ENCODE assay signal across 8 mouse cellular contexts in the genomic region with DNA sequence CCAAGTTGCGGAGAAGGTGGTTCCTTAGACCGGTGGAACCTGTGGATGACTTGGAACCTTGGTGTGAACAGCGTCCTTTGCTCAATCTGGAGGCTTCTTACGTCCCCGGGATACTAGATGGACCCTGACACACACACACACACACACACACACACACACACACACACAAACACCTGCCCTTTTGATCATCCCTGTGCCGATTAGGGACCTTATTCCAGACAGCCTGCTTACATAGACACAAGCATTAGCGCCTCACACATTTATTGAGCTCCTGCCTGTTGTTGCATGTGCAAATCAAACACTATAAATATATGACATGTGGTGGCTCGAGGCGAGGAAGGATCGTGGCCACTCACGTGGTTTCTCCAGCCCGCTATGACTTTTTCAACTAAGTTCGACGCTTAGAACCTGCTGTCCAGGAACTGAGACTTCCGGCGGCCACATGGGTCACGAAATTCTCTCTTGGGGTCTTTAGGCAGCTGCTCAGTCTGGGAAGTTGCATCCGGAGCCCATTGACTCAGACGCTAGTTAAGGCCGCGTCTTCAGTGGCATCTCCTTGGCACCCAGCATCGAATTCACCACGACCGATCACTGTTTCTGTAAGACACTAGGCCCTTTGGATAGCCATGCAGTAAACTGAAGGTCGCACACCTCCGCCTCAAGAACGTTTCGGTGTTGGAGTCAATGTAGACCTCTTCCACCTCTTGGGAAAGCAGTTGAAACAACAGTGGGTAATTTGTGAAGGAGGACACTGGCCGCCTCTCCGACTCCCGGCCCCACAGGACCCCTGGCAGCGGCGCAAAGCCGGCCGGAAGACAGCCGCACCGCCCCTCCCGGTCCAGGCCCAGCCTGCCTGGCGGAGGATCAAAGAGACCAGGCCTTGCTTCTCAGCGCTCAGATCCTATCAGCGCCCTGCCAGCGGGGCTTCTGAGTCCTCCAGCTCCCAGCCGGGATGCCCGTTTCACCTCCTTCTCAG. TPM values are rescaled to one million over a fixed set of nuclear protein-coding genes. Genes with fewer than 3 reads are reported as not detected.
DNase-seq lines count a peak whose midpoint lies in the region; ATAC-seq and TF ChIP-seq lines count a peak whose summit lies in the region.

No protein-coding gene starts in this region.

- DNase-seq in embryo, embryonic 10 days (ENCODE audit: low spot score), result peak; percentile 80
- peak; percentile 74 to 77 for DNase-seq in heart, adult 2 months
- DNase-seq in natural killer cell, adult 2 months (ENCODE audit: low spot score in 2 of 2), result no peak

- no peak for TF ChIP-seq EP300 in heart, adult 2 months (IDR thresholded peaks at IDR 0.05; ENCODE audit: insufficient read depth, low read depth, low read length)

- WGBS in heart, adult 2 months, result 15% methylated on average over 44 of the region's 44 CpGs
- 15% methylated on average over 44 of the region's 44 CpGs for WGBS in intestine, postnatal 0 days
- 12% methylated on average over 44 of the region's 44 CpGs for WGBS in liver, embryonic 16.5 days (ENCODE audit: insufficient replicate concordance)
- 8% methylated on average over 44 of the region's 44 CpGs for WGBS in neural tube, embryonic 14.5 days

- H3K4me3 ChIP-seq in megakaryocyte, embryonic 14.5 days (replicated peaks), result peak overlapping the region; percentile 89
- H3K4me3 ChIP-seq in heart, adult 2 months, result peak overlapping the region; percentile 60
- H3K4me3 ChIP-seq in intestine, postnatal 0 days (ENCODE audit: low read depth, low read length), result peak overlapping the region; percentile 75
- H3K4me3 ChIP-seq in liver, embryonic 16.5 days (ENCODE audit: low read depth, low read length), result peak overlapping the region; percentile 57
- peak overlapping the region; percentile 59 for H3K4me3 ChIP-seq in neural tube, embryonic 14.5 days (ENCODE audit: low read depth, low read length)

- ATAC-seq in megakaryocyte, adult 5-6 weeks (ENCODE audit: poor library complexity, severe bottlenecking), result no peak
- peak; percentile 42 for ATAC-seq in intestine, postnatal 0 days
- peak; percentile 4; the same call in 1 of the 2 replicates for ATAC-seq in liver, embryonic 16.5 days (ENCODE audit: low read depth)
- ATAC-seq in neural tube, embryonic 14.5 days (ENCODE audit: low read depth), result no peak

- H3K4me2 ChIP-seq in intestine, postnatal 0 days (replicated peaks; ENCODE audit: low read depth), result peak overlapping the region; percentile 100
- peak overlapping the region; percentile 85 for H3K4me2 ChIP-seq in liver, embryonic 16.5 days (ENCODE audit: low read depth, low read length)
- peak overlapping the region; percentile 93 for H3K4me2 ChIP-seq in neural tube, embryonic 14.5 days (ENCODE audit: low read depth, low read length)

- H3K4me1 ChIP-seq in megakaryocyte, embryonic 14.5 days, result peaks cover 18% of the 10 kb centered on the region
- H3K4me1 ChIP-seq in heart, adult 2 months (ENCODE audit: control insufficient read depth, insufficient read depth, low read length), result peaks cover 7% of the 10 kb centered on the region
- H3K4me1 ChIP-seq in intestine, postnatal 0 days (replicated peaks; ENCODE audit: control insufficient read depth, insufficient read depth, low read length), result 0 out of 2 replicates have a peak, but pooled peaks cover 5% of the 10 kb centered on the region
- peaks cover 6% of the 10 kb centered on the region for H3K4me1 ChIP-seq in liver, embryonic 16.5 days (ENCODE audit: control insufficient read depth, low read depth, low read length)
- H3K4me1 ChIP-seq in neural tube, embryonic 14.5 days (ENCODE audit: control insufficient read depth, insufficient read depth, low read length), result peaks cover 11% of the 10 kb centered on the region; the same call in 1 of the 2 replicates

- no peak for TF ChIP-seq CTCF in heart, adult 2 months (IDR thresholded peaks at IDR 0.05)
- TF ChIP-seq CTCF in intestine, postnatal 0 days (IDR thresholded peaks at IDR 0.05; ENCODE audit: low read depth), result no peak

- TF ChIP-seq POLR2A in heart, adult 2 months (IDR thresholded peaks at IDR 0.05; ENCODE audit: insufficient read depth, low read depth, low read length), result no peak

- no peaks in the 10 kb centered on the region for H3K36me3 ChIP-seq in megakaryocyte, embryonic 14.5 days (replicated peaks; ENCODE audit: low read length)
- H3K36me3 ChIP-seq in heart, adult 2 months (ENCODE audit: control insufficient read depth, insufficient read depth, low read length), result no peaks in the 10 kb centered on the region
- no peaks in the 10 kb centered on the region for H3K36me3 ChIP-seq in intestine, postnatal 0 days (ENCODE audit: control insufficient read depth, insufficient read depth)
- H3K36me3 ChIP-seq in liver, embryonic 16.5 days (ENCODE audit: control insufficient read depth, insufficient read depth), result no peaks in the 10 kb centered on the region
- no peaks in the 10 kb centered on the region for H3K36me3 ChIP-seq in neural tube, embryonic 14.5 days (ENCODE audit: control insufficient read depth, insufficient read depth, low read length)

- H3K27me3 ChIP-seq in megakaryocyte, embryonic 14.5 days (replicated peaks), result peaks cover 88% of the 10 kb centered on the region
- H3K27me3 ChIP-seq in heart, adult 2 months (ENCODE audit: control insufficient read depth, insufficient read depth, low read length), result no peaks in the 10 kb centered on the region; the same call in 1 of the 2 replicates
- no peaks in the 10 kb centered on the region; the same call in 1 of the 2 replicates for H3K27me3 ChIP-seq in intestine, postnatal 0 days (replicated peaks; ENCODE audit: control insufficient read depth, insufficient read depth, low read length)
- peaks cover 48% of the 10 kb centered on the region for H3K27me3 ChIP-seq in liver, embryonic 16.5 days (ENCODE audit: control insufficient read depth, insufficient read depth, low read depth, low read length)
- peaks cover 19% of the 10 kb centered on the region for H3K27me3 ChIP-seq in neural tube, embryonic 14.5 days (ENCODE audit: control insufficient read depth, insufficient read depth, low read length)

- no peaks in the 10 kb centered on the region for H3K9me3 ChIP-seq in megakaryocyte, embryonic 14.5 days
- no peaks in the 10 kb centered on the region for H3K9me3 ChIP-seq in intestine, postnatal 0 days (ENCODE audit: control insufficient read depth)
- H3K9me3 ChIP-seq in liver, embryonic 16.5 days (replicated peaks; ENCODE audit: control insufficient read depth, low read length), result no peaks in the 10 kb centered on the region
- no peaks in the 10 kb centered on the region for H3K9me3 ChIP-seq in neural tube, embryonic 14.5 days (ENCODE audit: control insufficient read depth, low read length)

- peak overlapping the region; percentile 36 for H3K9ac ChIP-seq in heart, adult 2 months (ENCODE audit: low read depth, low read length)
- no peak overlapping the region for H3K9ac ChIP-seq in intestine, postnatal 0 days (ENCODE audit: low read depth, low read length)
- no peak overlapping the region for H3K9ac ChIP-seq in liver, embryonic 16.5 days (ENCODE audit: low read depth, low read length)
- peak overlapping the region; percentile 44; the same call in 1 of the 2 replicates for H3K9ac ChIP-seq in neural tube, embryonic 14.5 days (replicated peaks; ENCODE audit: low read depth, low read length)

- peak overlapping the region; percentile 12; the same call in 1 of the 2 replicates for H3K27ac ChIP-seq in heart, adult 2 months
- H3K27ac ChIP-seq in intestine, postnatal 0 days (ENCODE audit: low read depth, low read length), result no peak overlapping the region
- no peak overlapping the region for H3K27ac ChIP-seq in liver, embryonic 16.5 days (ENCODE audit: low read length)
- H3K27ac ChIP-seq in neural tube, embryonic 14.5 days (ENCODE audit: low read depth, low read length), result no peak overlapping the region

- intact Hi-C loops in heart, adult 2 months (cut with DNase I), result no loop called here

- H3K79me2 ChIP-seq in heart, adult 2 months (replicated peaks; ENCODE audit: control insufficient read depth, insufficient read depth, low read length), result no peaks in the 10 kb centered on the region

RNA-seq across cellular contexts. Expression of a gene that starts 1.1 kb away (rescaled TPM):
- polyA plus RNA-seq in megakaryocyte, embryonic 14.5 days (2012; ENCODE audit: insufficient read depth, low replicate concordance), result 0.38 TPM in 1 of 2 replicates, not detected in the other
- total RNA-seq in megakaryocyte, adult 5-6 weeks (2015), result 6.9 and 9.4 TPM in 2 replicates
- 1.2 and 1.8 TPM in 2 replicates for total RNA-seq in megakaryocyte, adult 5-6 weeks (2017)
- total RNA-seq in heart, adult 2 months (2021), result under 1 TPM; 0.73 to 0.96 TPM
- polyA plus RNA-seq in heart, adult 2 months (2012; rRNA removed), result 2.3 and 3.1 TPM in 2 replicates
- 3.3 TPM in 2 replicates for polyA plus RNA-seq in intestine, postnatal 0 days (2015; fragmentation: Nextera tagmentation; extraction: Ambion mirVana)
- polyA plus RNA-seq in liver, embryonic 16.5 days (2015; fragmentation: Nextera tagmentation; extraction: Ambion mirVana), result 0.74 and 1.0 TPM in 2 replicates
- 3.5 and 7.0 TPM in 2 replicates for polyA plus RNA-seq in neural tube, embryonic 14.5 days (2014; fragmentation: Nextera tagmentation; extraction: Ambion mirVana)

RNA-seq across cellular contexts. Expression of a gene that starts 52.1 kb away (rescaled TPM):
- polyA plus RNA-seq in megakaryocyte, embryonic 14.5 days (2012; ENCODE audit: insufficient read depth, low replicate concordance), result 1.6 and 14.4 TPM in 2 replicates
- 129 and 145 TPM in 2 replicates for total RNA-seq in megakaryocyte, adult 5-6 weeks (2015)
- total RNA-seq in megakaryocyte, adult 5-6 weeks (2017), result 127 and 133 TPM in 2 replicates
- 100 to 1,000 TPM; 241 to 255 TPM for total RNA-seq in heart, adult 2 months (2021)
- 38.9 and 72.9 TPM in 2 replicates for polyA plus RNA-seq in heart, adult 2 months (2012; rRNA removed)
- polyA plus RNA-seq in intestine, postnatal 0 days (2015; fragmentation: Nextera tagmentation; extraction: Ambion mirVana), result 605 and 624 TPM in 2 replicates
- 247 and 265 TPM in 2 replicates for polyA plus RNA-seq in liver, embryonic 16.5 days (2015; fragmentation: Nextera tagmentation; extraction: Ambion mirVana)
- 1,044 and 1,145 TPM in 2 replicates for polyA plus RNA-seq in neural tube, embryonic 14.5 days (2014; fragmentation: Nextera tagmentation; extraction: Ambion mirVana)

Comparison
In these comparisons a context has a peak if more than half of its experiments do, and no peak if none do; other contexts are left out.
1. ATAC-seq: peak in intestine, postnatal 0 days (single experiment) and liver, embryonic 16.5 days (single experiment); none in megakaryocyte, adult 5-6 weeks (single experiment) and neural tube, embryonic 14.5 days (single experiment).
2. DNase-seq: peak in embryo, embryonic 10 days (single experiment) and heart, adult 2 months (2 of 2); none in natural killer cell, adult 2 months (0 of 2).
3. H3K9ac ChIP-seq: peak in heart, adult 2 months (single experiment) and neural tube, embryonic 14.5 days (single experiment); none in intestine, postnatal 0 days (single experiment) and liver, embryonic 16.5 days (single experiment).
4. Peak in every context shown above with its lines, with median percentiles within 50 percentile points of each other: H3K4me3 ChIP-seq and H3K4me2 ChIP-seq.